Mouse (Mus musculus) bone marrow macrophage, adult 2 months (primary cell): ENCODE data around the gene Htr1f. TPM values are rescaled to one million over a fixed set of nuclear protein-coding genes. Genes with fewer than 3 reads are reported as not detected.

Experiments
- H3K27ac ChIP-seq: 2 replicates; pipeline ENCODE4 v1.5.1; 2012; ENCODE audit warnings: low read depth, low read length; ENCODE audit not compliant: insufficient read depth
- H3K4me1 ChIP-seq: 2 replicates; pipeline ENCODE4 v1.6.1; 2012; ENCODE audit warnings: low read length; ENCODE audit not compliant: control insufficient read depth, insufficient read depth
- H3K4me3 ChIP-seq: 2 replicates; pipeline ENCODE4 v1.5.1; 2012; ENCODE audit warnings: mild to moderate bottlenecking, low read length, moderate library complexity; ENCODE audit not compliant: insufficient read depth
- CTCF ChIP-seq: IDR thresholded peaks from 2 replicates; pipeline ENCODE4 v1.5.1; 2012; ENCODE audit warnings: low read depth, mild to moderate bottlenecking, low read length, moderate library complexity
- POLR2A ChIP-seq: IDR thresholded peaks from 2 replicates; pipeline ENCODE4 v1.6.1; 2012; ENCODE audit warnings: mild to moderate bottlenecking, low read depth, low read length, borderline replicate concordance
- polyA plus RNA-seq: library from polyadenylated mRNA; stranded (reverse); fragments of >200 nt; gene quantifications from 2 replicates; pipeline ENCODE4 v1.2.4, GENCODE M21; 2012; ENCODE audit not compliant: missing spikeins, insufficient read depth, insufficient read length

The Htr1f gene
- polyA plus RNA-seq, 1 experiment, result not detected

DNA sequence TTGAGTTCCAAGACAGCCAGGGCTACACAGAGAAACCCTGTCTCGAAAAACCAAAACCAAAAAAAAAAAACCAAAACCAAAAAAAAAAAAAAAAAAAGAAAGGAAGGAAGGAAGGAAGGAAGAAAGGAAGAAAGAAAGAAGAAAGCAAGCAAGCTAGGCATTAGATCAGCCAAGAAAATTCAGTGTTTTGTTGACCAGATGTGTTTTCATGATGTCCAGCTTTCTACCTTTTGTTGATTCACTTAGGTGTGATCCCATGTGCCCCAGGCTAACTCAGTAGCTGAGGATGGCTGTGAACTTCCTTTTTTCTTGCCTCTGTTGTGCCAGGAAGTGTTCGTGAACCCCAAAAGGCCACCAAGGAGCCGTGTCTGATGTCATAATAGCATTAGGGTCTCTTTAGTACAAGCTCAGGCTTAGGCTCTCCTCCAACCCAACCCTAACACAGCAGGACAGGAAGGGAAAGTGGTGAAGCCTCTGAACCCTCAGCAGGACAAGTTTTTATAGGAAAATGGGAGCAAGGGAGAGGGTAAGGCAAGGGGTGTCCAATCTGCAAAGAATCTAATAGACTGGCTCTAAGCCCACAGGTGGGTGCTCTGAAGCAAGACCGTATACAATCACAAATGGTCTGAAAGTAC, 228.9 kb downstream of the Htr1f start:
- Histone ChIP-seq H3K4me1 (no peaks in the 10 kb centered on the region; the same call in 1 of the 2 replicates), H3K27ac (no peak overlapping the region), H3K4me3 (no peak overlapping the region)
- TF ChIP-seq CTCF (no peak), POLR2A (no peak)

- Histone ChIP-seq H3K4me3 (no peak overlapping the region), H3K27ac (no peak overlapping the region), H3K4me1 (no peaks in the 10 kb centered on the region; the same call in 1 of the 2 replicates)
- TF ChIP-seq POLR2A (no peak), CTCF (no peak)
Observed at GRCm38 (mm10) chr16:64875822-64876221, 229.8 kb downstream of the Htr1f start.

DNA sequence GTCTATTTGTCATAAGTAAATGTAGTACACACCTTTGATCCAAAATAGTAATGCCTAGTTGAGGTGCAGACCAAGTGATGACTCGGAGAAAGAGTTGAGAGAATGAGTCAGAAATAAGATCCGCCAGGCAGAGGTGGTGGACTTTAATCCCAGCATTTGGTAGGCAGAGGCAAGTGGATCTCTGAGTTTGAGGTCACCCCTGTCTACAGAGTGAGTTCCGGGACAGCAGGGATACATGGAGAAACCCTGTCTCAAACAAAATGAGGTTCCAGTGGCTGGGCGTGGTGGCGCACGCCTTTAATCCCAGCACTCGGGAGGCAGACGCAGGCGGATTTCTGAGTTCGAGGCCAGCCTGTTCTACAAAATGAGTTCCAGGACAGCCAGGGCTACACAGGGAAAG, 230.3 kb downstream of the Htr1f start:
- no peak overlapping the region for H3K4me3 ChIP-seq
- no peak overlapping the region for H3K27ac ChIP-seq
- TF ChIP-seq CTCF (no peak), POLR2A (no peak)
- no peaks in the 10 kb centered on the region; the same call in 1 of the 2 replicates for H3K4me1 ChIP-seq
